Mouse (Mus musculus): ENCODE data around the gene Kcnj1. TPM values are rescaled to one million over a fixed set of nuclear protein-coding genes. Genes with fewer than 3 reads are reported as not detected.

Kcnj1 gene
- total RNA-seq, 2 experiments from 2014 or later, result not detected

DNA sequence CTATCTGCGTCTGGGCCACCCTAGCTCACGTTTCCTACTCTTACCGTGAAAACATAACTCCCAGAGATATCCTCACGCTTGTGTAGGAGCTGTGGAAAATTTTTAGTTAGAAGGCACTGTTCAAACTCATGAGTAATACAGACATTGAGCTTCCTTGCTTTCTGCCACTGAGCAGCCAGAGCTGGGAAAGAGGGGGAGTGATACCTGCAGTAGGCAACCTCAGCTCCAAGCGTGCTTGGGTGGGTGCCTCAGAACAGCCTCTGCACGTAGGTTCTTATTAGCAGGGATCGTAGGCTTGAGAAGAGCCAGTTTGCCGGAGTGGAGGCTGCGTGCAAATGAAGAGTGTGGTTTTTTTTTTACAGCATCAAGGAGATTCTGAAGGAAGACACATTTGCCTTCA lies 19.4 kb downstream of the Kcnj1 start:
- ATAC-seq (replicated peaks; ENCODE audit: low FRiP score, poor library complexity, severe bottlenecking), result no peak

- no peak for ATAC-seq (replicated peaks; ENCODE audit: low FRiP score, poor library complexity, severe bottlenecking)
Measured at GRCm38 (mm10) chr9:32392716-32393115, 20.4 kb downstream of the Kcnj1 start.

DNA sequence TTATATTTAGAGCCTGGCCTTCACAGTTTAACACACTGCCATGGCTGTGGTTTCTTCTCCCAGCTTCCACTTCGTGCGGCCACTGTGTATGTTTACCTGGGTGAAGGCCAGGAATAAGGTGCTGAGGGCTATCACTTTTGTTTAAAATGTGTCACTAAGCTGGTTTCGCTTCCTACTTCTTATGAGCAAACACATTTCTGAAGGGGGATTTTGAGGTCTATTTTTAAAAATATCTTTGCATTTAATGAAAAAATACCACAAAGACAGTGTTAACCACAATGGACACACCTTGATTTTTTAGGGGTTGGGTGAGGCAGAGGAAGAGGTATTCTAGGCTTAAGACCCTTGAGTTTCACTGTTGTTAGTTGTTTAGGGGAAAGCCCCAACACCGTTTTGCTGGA lies 22.5 kb downstream of the Kcnj1 start:
- no peak for ATAC-seq (replicated peaks; ENCODE audit: low FRiP score, poor library complexity, severe bottlenecking)

DNA sequence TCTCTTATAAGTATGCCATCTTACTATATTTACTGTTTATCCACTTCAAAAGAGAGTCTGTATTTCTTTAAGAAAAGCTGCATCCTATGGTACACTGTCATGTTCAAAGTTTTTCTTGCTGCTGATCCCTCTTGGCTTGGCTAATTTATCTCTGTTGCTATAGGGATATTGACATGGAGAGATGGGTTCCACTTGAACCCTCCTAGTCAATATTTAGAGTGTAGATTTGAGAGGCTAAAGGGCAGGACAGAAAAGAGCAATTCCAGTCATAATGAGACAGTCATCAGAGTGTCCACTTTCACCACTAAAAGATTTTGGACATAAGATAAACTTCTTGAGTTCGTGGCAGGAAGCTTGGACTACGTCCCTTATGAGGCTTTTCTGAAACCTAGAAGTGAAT lies 27.9 kb downstream of the Kcnj1 start:
- ATAC-seq (replicated peaks; ENCODE audit: low FRiP score, poor library complexity, severe bottlenecking), result no peak

GRCm38 (mm10) chr9:32400662-32401161 lies 28.4 kb downstream of the Kcnj1 start:
- ATAC-seq (replicated peaks; ENCODE audit: low FRiP score, poor library complexity, severe bottlenecking), result no peak

DNA sequence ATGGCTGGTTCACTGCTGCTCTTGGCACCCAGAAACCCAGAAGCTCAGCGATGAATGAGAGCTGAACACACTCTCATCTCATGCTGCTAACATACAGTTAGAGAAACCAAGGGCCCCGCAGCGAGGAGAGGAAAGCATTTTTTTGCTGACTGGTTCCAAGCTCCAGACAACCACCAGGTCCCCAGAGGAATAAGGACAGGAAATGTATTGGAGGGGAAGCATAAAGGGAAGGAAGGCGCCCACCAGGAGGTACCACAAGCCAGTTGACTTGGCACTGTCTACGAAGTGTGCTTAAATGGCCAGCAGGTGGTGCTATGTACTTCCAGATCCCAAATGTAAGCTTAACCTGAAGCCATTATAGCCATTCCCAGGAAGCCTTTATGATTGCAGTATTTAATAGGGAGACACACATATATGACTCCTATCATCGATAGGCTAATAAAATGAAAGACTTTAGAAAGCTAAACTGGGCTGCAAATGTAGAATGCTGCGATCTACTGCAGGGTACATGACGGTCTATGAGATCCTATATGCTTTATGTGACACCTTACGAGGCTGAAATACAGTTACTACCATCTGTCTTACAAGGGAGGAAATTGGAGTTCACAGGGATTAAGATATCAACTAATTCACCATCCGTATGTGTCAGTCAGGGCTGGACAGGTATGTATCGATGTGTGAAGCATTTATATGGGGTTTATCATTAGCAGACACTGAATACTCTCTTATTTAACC lies 33.1 kb downstream of the Kcnj1 start:
- no peak for ATAC-seq (replicated peaks; ENCODE audit: low FRiP score, poor library complexity, severe bottlenecking)

DNA sequence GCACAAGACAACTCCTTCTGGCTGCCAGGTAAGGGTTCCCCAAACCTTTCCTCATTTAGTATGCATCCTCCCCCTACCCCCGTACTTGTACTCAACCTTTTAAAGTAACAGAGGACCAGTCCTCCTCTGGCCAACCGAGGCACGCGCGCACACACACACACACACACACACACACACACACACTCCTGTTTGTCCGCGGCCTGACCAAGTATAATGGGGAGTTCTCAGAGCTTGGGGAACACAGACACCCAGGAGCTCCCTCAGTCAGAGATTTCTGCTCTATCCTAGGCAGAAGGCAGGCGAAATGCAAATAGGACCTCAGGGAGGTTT lies 36.4 kb downstream of the Kcnj1 start:
- no peak for ATAC-seq (replicated peaks; ENCODE audit: low FRiP score, poor library complexity, severe bottlenecking)

DNA sequence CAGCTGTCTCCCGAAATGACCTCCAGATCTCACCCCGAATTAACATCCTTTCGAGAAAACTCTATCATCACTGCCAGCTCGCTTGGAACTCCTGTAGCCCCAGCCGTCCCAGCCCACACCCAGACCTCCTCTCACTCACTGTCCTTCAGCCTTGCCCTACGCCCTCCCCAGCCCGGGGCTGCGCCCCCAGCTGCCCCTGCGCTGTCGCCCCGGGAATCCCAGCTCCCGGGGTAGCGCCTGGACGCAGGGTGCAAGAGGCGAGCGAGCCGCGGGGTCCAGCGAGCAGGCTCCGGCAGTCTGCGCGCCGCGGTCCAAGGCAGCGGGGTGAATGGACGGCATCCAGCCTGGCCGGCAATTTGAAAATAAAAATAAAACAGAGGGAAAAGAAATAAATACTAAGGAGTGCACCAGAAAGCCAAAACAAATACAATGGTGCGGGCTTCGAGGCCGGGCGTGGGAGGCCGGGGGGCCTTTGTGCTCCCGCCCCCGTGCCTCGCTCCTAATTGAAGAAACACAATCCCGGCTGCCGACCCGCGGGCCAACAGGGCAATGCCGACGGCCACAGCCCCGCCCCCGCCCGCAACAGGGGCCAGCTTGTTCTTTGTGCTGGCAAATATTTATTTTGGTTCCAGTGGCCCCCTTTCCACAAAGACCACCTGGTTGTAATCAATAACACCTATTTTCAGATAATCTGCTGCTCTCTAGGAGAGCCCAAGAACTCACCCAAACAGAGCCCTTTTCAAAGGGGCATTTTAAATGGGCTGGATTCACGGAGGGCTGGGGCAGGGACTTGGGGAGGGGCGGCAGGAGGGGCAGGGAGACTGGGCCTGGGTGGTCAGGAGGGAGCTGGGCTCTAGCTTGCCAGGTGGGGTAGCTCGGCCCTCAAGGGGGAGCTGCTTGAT lies 37.0 kb downstream of the Kcnj1 start:
- ATAC-seq (replicated peaks; ENCODE audit: low FRiP score, poor library complexity, severe bottlenecking), result 0 out of 2 replicates have a peak, but pooled peaks have one; percentile 39

DNA sequence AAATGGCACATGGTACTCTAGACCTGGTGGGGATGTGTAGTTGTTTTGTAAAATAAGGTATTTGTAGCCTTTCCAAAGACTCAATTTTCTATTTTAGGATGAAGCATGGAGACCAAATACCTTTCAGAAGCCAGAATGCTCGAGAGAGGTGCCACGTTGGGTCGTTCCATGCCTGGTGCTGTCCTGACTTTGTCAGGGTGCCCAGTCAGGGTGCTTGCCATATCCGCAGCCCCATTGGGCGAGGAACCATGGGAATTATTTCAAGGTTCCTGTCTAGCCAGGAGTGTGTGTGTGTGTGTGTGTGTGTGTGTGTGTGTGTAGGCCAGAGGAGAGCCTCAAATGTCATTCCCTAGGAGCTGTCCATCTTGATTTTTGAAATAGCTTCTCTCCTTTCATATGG lies 38.4 kb downstream of the Kcnj1 start:
- ATAC-seq (replicated peaks; ENCODE audit: low FRiP score, poor library complexity, severe bottlenecking), result no peak

- no peak for ATAC-seq (replicated peaks; ENCODE audit: low FRiP score, poor library complexity, severe bottlenecking)
Measured at GRCm38 (mm10) chr9:32411507-32411906, 39.2 kb downstream of the Kcnj1 start.

DNA sequence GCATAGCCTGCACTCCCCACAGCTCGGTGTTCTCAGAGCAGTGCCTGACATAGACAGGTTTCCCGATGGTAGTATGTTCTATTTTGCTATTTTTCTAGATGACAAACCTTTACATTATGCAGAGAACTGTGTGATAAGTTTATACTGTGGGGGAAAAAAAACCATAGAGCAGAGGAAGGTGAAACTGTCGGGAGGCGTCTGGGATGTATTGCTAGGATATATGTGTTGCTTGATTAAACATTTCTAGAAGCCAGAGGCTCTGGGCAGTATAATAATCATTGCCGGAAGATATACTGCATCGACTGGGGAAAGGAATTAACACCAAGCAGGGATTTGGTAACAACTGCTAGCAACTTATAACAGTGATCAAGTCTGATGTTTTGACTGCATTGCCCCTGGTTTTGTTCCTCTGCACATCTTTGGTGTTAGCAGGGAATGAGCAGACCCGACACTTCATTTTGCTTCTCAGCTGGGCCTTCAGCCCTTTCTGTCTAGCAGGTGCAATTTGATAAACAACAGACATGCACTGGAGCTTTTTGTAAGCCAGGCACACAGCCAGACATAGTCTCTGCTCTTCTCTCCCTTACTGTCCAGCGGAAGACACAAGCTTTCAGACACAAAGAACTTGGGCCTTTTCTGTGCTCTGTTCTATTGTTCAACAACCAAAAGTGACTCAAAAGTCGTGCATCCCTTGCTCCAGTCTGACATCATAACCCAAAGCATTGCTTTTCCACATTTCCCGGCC lies 40.7 kb downstream of the Kcnj1 start:
- no peak for ATAC-seq (replicated peaks; ENCODE audit: low FRiP score, poor library complexity, severe bottlenecking)

DNA sequence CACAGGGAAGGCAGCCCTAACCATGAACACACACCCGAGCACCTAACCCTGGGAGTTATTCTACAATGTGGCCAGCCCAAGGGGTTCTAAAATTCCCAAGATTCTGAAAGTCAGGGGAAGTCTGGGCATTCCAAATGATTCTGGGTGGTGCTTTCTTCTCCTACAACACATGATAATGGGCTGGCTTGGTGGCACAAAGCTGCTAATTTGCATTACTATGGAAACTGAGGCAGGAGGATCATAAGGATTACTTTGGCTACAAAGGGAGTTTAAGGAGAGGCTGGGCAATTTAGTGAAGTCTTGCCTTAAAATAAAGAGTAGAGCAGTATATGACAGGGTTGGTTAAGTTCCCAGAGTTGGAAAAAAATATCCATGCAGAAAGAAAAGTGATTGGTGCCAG lies 42.7 kb downstream of the Kcnj1 start:
- ATAC-seq (replicated peaks; ENCODE audit: low FRiP score, poor library complexity, severe bottlenecking), result no peak

- ATAC-seq (replicated peaks; ENCODE audit: low FRiP score, poor library complexity, severe bottlenecking), result no peak
Measured at GRCm38 (mm10) chr9:32415952-32416351, 43.7 kb downstream of the Kcnj1 start.

DNA sequence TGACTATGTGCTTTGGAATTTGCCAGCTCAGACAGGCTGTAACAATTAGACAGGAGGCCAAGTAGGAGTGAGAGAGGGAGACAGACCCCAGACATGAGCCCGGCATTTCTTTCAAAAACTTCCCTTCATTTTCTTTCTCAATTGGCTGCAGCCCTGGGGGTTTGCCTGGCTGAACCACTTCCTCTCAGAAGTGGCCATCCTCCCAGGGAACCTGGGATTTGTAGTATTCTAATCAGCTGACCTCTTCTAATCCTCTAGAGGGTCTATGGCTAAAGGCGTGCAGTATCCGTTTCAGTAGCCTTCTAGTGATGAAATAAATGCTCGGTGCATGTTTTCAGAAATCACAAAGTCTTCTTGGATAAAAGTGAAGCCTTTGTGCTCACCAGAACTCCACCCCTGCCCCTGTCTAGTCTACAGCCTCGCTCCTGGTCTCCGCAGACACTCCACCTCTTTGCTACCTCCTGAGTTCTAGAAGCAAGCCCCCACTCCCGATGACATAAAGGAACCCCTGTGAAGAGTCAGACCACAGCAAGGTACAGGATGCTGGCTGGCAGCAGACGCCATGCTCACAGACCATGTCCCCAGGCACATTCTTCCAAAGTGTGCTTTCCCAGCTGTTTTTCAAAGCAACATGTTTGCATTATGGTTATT lies 45.3 kb downstream of the Kcnj1 start:
- ATAC-seq (replicated peaks; ENCODE audit: low FRiP score, poor library complexity, severe bottlenecking), result no peak

DNA sequence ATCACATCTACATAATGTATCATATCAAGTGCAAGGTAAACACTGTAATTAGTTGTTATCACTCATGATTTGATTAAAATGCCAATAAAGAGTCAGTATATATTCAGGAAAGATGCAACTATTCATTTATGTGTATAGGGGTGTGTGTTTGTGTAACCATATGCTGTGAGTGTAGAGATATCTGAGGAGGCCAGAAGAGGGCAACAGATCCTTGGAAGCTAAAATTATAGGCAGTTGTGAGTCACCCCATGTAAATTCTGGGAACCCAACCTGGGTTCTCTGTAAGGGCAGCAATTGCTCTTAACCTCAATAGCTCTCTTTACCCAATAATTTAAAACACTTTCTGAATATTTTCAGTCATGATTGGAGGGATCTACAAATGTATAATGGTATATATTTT lies 48.4 kb downstream of the Kcnj1 start:
- ATAC-seq (replicated peaks; ENCODE audit: low FRiP score, poor library complexity, severe bottlenecking), result no peak

- ATAC-seq (replicated peaks; ENCODE audit: low FRiP score, poor library complexity, severe bottlenecking), result no peak
Measured at GRCm38 (mm10) chr9:32425321-32425720, 53.0 kb downstream of the Kcnj1 start.

DNA sequence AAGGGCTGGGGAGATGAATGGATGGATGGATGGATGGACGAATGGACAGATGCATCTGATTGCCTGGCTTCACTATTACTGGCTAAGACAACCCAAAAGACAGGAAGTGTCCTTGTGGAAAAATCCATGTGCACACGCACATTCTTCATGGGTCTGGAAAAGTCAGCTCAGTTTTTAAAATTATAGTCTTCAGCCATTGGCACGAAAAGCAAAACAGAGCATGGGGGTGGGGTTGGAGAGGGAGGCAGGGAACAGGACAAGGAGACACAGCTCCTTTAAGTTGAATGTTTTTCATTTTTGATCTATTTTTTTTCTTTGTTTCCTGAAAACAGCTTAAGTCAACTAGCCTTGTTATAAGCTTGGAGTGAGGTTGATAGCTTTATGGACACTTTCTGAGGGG lies 58.8 kb downstream of the Kcnj1 start:
- no peak for ATAC-seq (replicated peaks; ENCODE audit: low FRiP score, poor library complexity, severe bottlenecking)

DNA sequence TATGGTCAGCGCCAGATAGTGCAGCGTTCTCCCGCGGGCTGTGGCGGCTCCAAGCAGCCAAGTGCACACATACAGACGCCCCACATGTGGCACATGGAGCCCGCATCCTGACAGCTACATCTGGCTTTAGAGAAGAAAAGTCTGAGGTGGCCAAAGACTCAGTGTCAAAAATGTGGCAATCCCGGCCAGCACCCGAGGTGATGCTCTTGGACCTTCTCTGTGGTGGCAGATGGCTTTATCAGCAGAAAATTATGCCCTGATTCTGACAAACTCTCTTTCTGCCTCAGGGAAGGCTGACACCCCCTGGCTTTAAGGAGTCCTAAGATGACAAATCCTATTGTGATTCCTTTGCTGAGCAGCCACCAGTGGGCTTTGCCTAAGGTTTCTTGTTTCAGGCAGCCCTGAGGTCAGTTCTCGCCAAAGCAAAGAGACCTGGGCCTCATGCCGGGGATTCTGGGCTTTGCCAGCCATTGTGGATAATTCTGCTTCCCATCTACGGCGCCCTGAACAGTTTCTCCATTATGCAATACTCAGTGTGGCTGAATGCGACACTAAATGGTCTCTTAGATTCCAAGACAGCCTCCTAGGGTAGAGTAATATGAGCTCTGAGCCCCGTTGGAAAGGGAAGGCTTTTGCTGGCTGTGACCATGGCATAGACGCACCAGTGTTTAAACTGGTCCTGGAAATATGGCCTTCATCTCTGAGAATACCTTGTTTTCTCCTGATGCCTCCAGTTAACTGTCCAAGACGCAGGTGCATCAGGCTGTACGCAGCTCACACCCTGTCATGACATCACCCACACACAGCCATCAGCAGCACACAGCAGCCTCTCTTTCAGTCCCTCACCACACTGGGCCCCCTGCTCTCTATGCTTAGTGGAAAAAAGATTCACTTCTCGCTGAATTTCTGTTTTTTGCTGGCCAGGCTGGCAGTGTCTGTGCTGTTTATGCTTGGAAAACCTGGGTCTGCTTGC lies 62.2 kb downstream of the Kcnj1 start:
- ATAC-seq (replicated peaks; ENCODE audit: low FRiP score, poor library complexity, severe bottlenecking), result no peak

DNA sequence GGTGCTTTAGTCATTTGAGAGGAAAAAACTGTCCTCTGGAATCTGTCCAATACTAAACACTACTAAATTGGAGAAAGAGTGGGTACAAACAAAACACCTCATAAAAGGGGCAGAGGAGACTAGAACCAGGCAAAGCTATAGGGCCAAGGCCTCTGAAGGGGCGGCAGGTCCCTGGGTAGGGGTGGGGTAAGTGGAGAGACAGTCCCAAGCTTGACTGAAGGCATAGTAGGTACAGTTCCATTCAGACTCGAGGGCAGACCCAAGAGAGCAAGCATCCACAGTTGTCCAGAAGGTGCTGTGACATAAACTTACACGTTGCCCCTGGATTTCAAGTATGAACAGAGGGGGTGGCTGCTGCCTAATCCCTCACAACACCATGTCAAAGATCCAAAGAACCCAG lies 70.8 kb downstream of the Kcnj1 start:
- ATAC-seq (replicated peaks; ENCODE audit: low FRiP score, poor library complexity, severe bottlenecking), result no peak

Measured in erythroid progenitor cell, adult 5-6 weeks (primary cell).